ENCODE assay signal across 19 mouse cellular contexts in genomic region chr11:107373154-107373553, GRCm38 (mm10).
DNase-seq lines count a peak whose midpoint lies in the region; ATAC-seq and TF ChIP-seq lines count a peak whose summit lies in the region.
"Had no signal": no experiment of that assay in that cellular context is flagged by ENCODE, and none has a peak within 500 bp of the region (broad histone marks: within the 10 kb centered on the region; RNA-seq: fewer than 3 reads in every experiment).

No protein-coding gene starts in this region.

- peaks cover 3% of the 10 kb centered on the region; the same call in 1 of the 2 replicates for H3K79me2 ChIP-seq in MEL (ENCODE audit: control insufficient read depth, insufficient read depth, low read length, poor library complexity)

- H3K36me3 ChIP-seq in embryonic facial prominence, embryonic 13.5 days, result no peaks in the 10 kb centered on the region
- no peaks in the 10 kb centered on the region for H3K36me3 ChIP-seq in embryonic facial prominence, embryonic 10.5 days (replicated peaks)
- peaks cover 0 to 17% of the 10 kb centered on the region in 2 experiments; a peak in 2 of 4 replicates for H3K36me3 ChIP-seq in MEL (ENCODE audit: control insufficient read depth in 1 of 2, insufficient read depth in 2 of 2, low read length in 2 of 2)
- H3K36me3 ChIP-seq in midbrain, embryonic 16.5 days (ENCODE audit: control insufficient read depth, insufficient read depth, low read length), result no peaks in the 10 kb centered on the region
- H3K36me3 ChIP-seq in kidney, adult 2 months (ENCODE audit: control insufficient read depth, insufficient read depth, low read length), result no peaks in the 10 kb centered on the region
- H3K36me3 ChIP-seq: intestine, embryonic 15.5 days; liver, embryonic 15.5 days had no signal

- no peak overlapping the region for H3K9ac ChIP-seq in embryonic facial prominence, embryonic 13.5 days
- no peak overlapping the region for H3K9ac ChIP-seq in MEL (ENCODE audit: control insufficient read depth, low read depth, low read length, poor library complexity, severe bottlenecking)
- no peak overlapping the region for H3K9ac ChIP-seq in midbrain, embryonic 16.5 days (ENCODE audit: low read depth, low read length)
- H3K9ac ChIP-seq: intestine, embryonic 15.5 days; liver, embryonic 15.5 days had no signal

- no peak overlapping the region for H3K4me2 ChIP-seq in embryonic facial prominence, embryonic 13.5 days
- no peak overlapping the region for H3K4me2 ChIP-seq in midbrain, embryonic 16.5 days (ENCODE audit: low read length)
- H3K4me2 ChIP-seq: intestine, embryonic 15.5 days; liver, embryonic 15.5 days had no signal

- H3K27me3 ChIP-seq in embryonic facial prominence, embryonic 13.5 days, result no peaks in the 10 kb centered on the region
- H3K27me3 ChIP-seq in embryonic facial prominence, embryonic 10.5 days (replicated peaks; ENCODE audit: low read depth, poor library complexity, severe bottlenecking), result no peaks in the 10 kb centered on the region
- no peaks in the 10 kb centered on the region for H3K27me3 ChIP-seq in MEL (ENCODE audit: control insufficient read depth in 1 of 2, insufficient read depth in 2 of 2, low read length in 2 of 2)
- H3K27me3 ChIP-seq in midbrain, embryonic 16.5 days (ENCODE audit: control insufficient read depth, insufficient read depth, low read depth, low read length), result no peaks in the 10 kb centered on the region
- H3K27me3 ChIP-seq in kidney, adult 2 months (replicated peaks; ENCODE audit: control insufficient read depth, insufficient read depth, low read length), result no peaks in the 10 kb centered on the region
- H3K27me3 ChIP-seq: intestine, embryonic 15.5 days; liver, embryonic 15.5 days had no signal

- H3K4me1 ChIP-seq in embryonic facial prominence, embryonic 13.5 days, result peaks cover 13% of the 10 kb centered on the region
- peaks cover 31% of the 10 kb centered on the region for H3K4me1 ChIP-seq in embryonic facial prominence, embryonic 10.5 days
- H3K4me1 ChIP-seq in MEL (ENCODE audit: control insufficient read depth in 1 of 2, insufficient read depth in 2 of 2, low read length in 2 of 2), result peaks cover 2 to 16% of the 10 kb centered on the region in 2 experiments
- H3K4me1 ChIP-seq in midbrain, embryonic 16.5 days (ENCODE audit: control insufficient read depth, insufficient read depth, low read length), result peaks cover 7% of the 10 kb centered on the region; the same call in 1 of the 2 replicates
- peaks cover 25% of the 10 kb centered on the region for H3K4me1 ChIP-seq in kidney, adult 2 months (ENCODE audit: control insufficient read depth, insufficient read depth, low read length)

- no peak for DNase-seq in embryonic facial prominence, embryonic 10.5 days (ENCODE audit: low spot score)
- DNase-seq in layer of hippocampus, adult 2 months (ENCODE audit: low spot score in 2 of 2), result no peak
- DNase-seq in layer of hippocampus, postnatal 25 days (ENCODE audit: extremely low spot score in 1 of 2, low spot score in 1 of 2), result no peak
- DNase-seq in MEL (ENCODE audit: low read depth, low spot score), result no peak
- DNase-seq in kidney, adult 9 months, result no peak
- no peak for DNase-seq in kidney, adult 2 months
- DNase-seq: adrenal gland, postnatal 25 days; cerebellum, adult 11 months; cerebellum, postnatal 10 days; gastrocnemius, postnatal 25 days; heart, adult 2 months; heart, postnatal 36 days; lung, postnatal 10 days; thymus, postnatal 25 days had no signal

- TF ChIP-seq EP300 in MEL (IDR thresholded peaks at IDR 0.05; ENCODE audit: low read depth in 1 of 2, low read length in 2 of 2), result no peak

- TF ChIP-seq POLR2A in MEL (IDR thresholded peaks at IDR 0.05; ENCODE audit: control insufficient read depth in 1 of 2, insufficient read depth in 1 of 2, low read depth in 1 of 2, low read length in 2 of 2, poor library complexity in 1 of 2), result no peak
- TF ChIP-seq POLR2A in kidney, adult 2 months (IDR thresholded peaks at IDR 0.05; ENCODE audit: low read depth, low read length), result no peak

- no peak overlapping the region for H3K4me3 ChIP-seq in embryonic facial prominence, embryonic 13.5 days
- H3K4me3 ChIP-seq in embryonic facial prominence, embryonic 10.5 days, result no peak overlapping the region
- no peak overlapping the region for H3K4me3 ChIP-seq in layer of hippocampus, adult 2 months
- H3K4me3 ChIP-seq in MEL (ENCODE audit: control insufficient read depth in 1 of 2, insufficient read depth in 1 of 2, low read depth in 2 of 2, low read length in 2 of 2), result no peak overlapping the region
- H3K4me3 ChIP-seq in midbrain, embryonic 16.5 days (ENCODE audit: low read depth, low read length), result no peak overlapping the region
- no peak overlapping the region for H3K4me3 ChIP-seq in kidney, adult 2 months (ENCODE audit: insufficient read depth, low read depth, low read length)
- H3K4me3 ChIP-seq: heart, adult 2 months; intestine, embryonic 15.5 days; liver, embryonic 15.5 days had no signal

- TF ChIP-seq CTCF in layer of hippocampus, adult 2 months (conservative IDR thresholded peaks at IDR 0.05), result no peak
- TF ChIP-seq CTCF in MEL (IDR thresholded peaks at IDR 0.05 in 2 of 3, conservative IDR thresholded peaks at IDR 0.05 in 1 of 3; ENCODE audit: control insufficient read depth in 1 of 3, insufficient read depth in 1 of 3, low read depth in 2 of 3, low read length in 3 of 3, poor library complexity in 1 of 3, severe bottlenecking in 1 of 3), result no peak
- no peak for TF ChIP-seq CTCF in kidney, adult 2 months (conservative IDR thresholded peaks at IDR 0.05; ENCODE audit: insufficient read depth, insufficient read length, low read depth, low read length)

- 95% methylated on average over 4 of the region's 4 CpGs for WGBS in embryonic facial prominence, embryonic 13.5 days
- WGBS in embryonic facial prominence, embryonic 10.5 days, result 97% methylated on average over 4 of the region's 4 CpGs
- 91% methylated on average over 4 of the region's 4 CpGs for WGBS in midbrain, embryonic 16.5 days
- 92% methylated on average over 4 of the region's 4 CpGs for WGBS in kidney, adult 2 months

- H3K9me3 ChIP-seq in embryonic facial prominence, embryonic 13.5 days, result no peaks in the 10 kb centered on the region
- H3K9me3 ChIP-seq in embryonic facial prominence, embryonic 10.5 days, result no peaks in the 10 kb centered on the region
- no peaks in the 10 kb centered on the region for H3K9me3 ChIP-seq in MEL (replicated peaks; ENCODE audit: insufficient read depth, low read length)
- no peaks in the 10 kb centered on the region for H3K9me3 ChIP-seq in midbrain, embryonic 16.5 days (replicated peaks; ENCODE audit: control insufficient read depth, low read length, poor library complexity, severe bottlenecking)
- H3K9me3 ChIP-seq: G1E; intestine, embryonic 15.5 days; liver, embryonic 15.5 days had no signal

- TF ChIP-seq RAD21 in MEL (IDR thresholded peaks at IDR 0.05; ENCODE audit: low read depth, low read length), result no peak

- ATAC-seq in embryonic facial prominence, embryonic 13.5 days (ENCODE audit: insufficient number of reproducible peaks, insufficient read depth, low FRiP score, low TSS enrichment, low read depth), result no peak
- ATAC-seq in midbrain, embryonic 16.5 days, result no peak
- ATAC-seq: intestine, embryonic 15.5 days had no signal

- peak overlapping the region; percentile 64; the same call in 1 of the 2 replicates for H3K27ac ChIP-seq in embryonic facial prominence, embryonic 13.5 days
- H3K27ac ChIP-seq in embryonic facial prominence, embryonic 10.5 days (replicated peaks), result no peak overlapping the region
- peak overlapping the region; percentile 32; the same call in 1 of the 2 replicates for H3K27ac ChIP-seq in layer of hippocampus, adult 2 months
- H3K27ac ChIP-seq in MEL (ENCODE audit: control insufficient read depth, low read depth, low read length), result no peak overlapping the region
- peak overlapping the region; percentile 59 for H3K27ac ChIP-seq in midbrain, embryonic 16.5 days (ENCODE audit: low read length)
- no peak overlapping the region for H3K27ac ChIP-seq in kidney, adult 2 months (ENCODE audit: insufficient read depth, low read depth, low read length)
- H3K27ac ChIP-seq: heart, adult 2 months; intestine, embryonic 15.5 days; liver, embryonic 15.5 days had no signal

TF ChIP-seq in MEL, 35 proteins besides CTCF, POLR2A, EP300 and RAD21:
- TF ChIP-seq MAFK (IDR thresholded peaks at IDR 0.05; ENCODE audit: borderline replicate concordance, low read depth, low read length) (no peak), MYB (IDR thresholded peaks at IDR 0.05; ENCODE audit: low read depth, low read length) (no peak), ZNF384 (IDR thresholded peaks at IDR 0.05; ENCODE audit: low read depth, low read length) (peak; percentile 59; the same call in 1 of the 2 replicates)
TF ChIP-seq in MEL: peak in this region for 1.

Comparison
In these comparisons a context has a peak if more than half of its experiments do, and no peak if none do; other contexts are left out.
1. H3K27ac ChIP-seq: peak in embryonic facial prominence, embryonic 13.5 days (single experiment), layer of hippocampus, adult 2 months (single experiment) and midbrain, embryonic 16.5 days (single experiment); none in embryonic facial prominence, embryonic 10.5 days (single experiment), MEL (single experiment) and kidney, adult 2 months (single experiment).